Mouse (Mus musculus): ENCODE measurements around the gene Mta1. TPM values are rescaled to one million over a fixed set of nuclear protein-coding genes. Genes with fewer than 3 reads are reported as not detected.
A peak's percentile ranks its signal among the peaks of the same experiment; 100 is the strongest.

The Mta1 gene
- polyA plus RNA-seq, 1 experiment from 2014 or later = 13.4 TPM

DNA sequence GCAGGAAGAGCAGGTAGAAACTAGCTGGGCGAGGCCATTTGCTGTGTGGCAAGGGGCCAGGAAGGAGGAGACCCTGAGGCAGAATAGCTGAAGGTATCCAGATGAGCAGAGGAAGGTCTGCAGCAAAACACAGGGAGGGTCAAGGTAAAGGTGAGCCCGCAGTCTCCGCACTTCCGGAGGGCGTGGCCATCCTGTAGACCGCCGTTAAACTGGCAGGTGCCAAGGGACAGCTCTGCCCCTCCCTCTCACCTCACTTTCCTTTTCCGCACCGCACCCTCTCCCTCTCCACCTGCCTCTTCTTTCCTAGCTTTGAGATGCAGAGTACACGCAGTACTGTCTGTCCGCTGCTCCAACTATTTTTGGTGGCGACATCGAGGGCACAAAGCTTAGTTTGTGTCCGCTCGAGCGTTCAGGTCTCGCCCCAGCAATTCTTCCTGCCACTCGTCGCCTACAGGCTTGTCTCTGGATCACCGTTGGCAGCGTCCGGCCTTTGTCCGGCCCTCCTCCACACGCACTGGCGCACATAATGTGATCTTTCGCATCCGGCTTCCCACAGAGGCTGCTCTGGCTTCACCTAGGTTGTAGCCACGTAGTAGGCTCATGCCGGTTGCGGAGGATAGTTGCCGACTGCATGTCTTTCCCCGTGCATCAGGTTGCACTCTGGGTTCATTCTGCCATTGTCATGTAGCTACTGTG is 57.1 kb downstream of the Mta1 start:
- Histone ChIP-seq H3K4me1 (ENCODE audit: control insufficient read depth, insufficient read depth, low read depth, low read length) (peaks cover 23% of the 10 kb centered on the region), H3K27ac (ENCODE audit: low read depth, low read length) (peak overlapping the region; percentile 66), H3K27me3 (replicated peaks; ENCODE audit: control insufficient read depth, insufficient read depth, low read length) (peaks cover 19% of the 10 kb centered on the region), H3K9me3 (ENCODE audit: control insufficient read depth, low read length) (no peaks in the 10 kb centered on the region), H3K36me3 (ENCODE audit: control insufficient read depth, insufficient read depth, low read length) (no peaks in the 10 kb centered on the region), H3K4me3 (ENCODE audit: low read length) (peak overlapping the region; percentile 74), H3K9ac (ENCODE audit: low read depth, low read length) (peak overlapping the region; percentile 67), H3K4me2 (ENCODE audit: low read length) (peak overlapping the region; percentile 65)
- 3% methylated on average over 32 of the region's 32 CpGs for WGBS
- peak; percentile 2 for ATAC-seq

DNA sequence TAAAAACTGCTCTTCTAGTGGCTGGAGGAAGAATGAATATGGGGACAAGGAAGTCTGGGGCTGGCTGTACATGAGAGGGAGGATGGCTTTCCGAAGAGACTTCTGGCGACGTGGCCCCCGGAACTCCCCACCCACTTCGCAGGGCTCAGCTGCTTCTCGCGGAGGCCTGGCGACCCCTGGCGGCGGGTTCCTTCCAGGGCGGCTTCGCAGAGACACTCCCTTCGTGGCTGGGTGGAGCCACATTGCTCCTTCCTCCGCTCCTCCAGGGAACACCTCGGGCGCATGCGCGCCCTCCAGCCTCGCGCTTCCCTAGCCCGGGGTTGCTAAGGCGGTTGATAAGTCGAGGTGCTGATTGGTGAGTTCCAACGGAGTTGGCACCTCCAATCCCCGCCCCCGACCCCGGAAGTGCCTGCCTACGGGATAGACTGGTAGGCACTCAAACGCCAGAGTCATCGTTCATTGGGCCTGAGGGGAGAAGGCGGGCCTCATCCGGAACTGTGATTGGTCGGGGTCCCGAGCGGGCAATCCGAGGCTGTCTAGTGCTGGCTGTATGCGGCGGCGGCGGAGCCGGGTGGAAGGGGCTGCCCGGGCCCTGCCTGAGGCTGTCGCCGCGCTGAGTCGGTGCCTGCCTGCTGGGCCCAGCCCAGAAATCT is 57.9 kb downstream of the Mta1 start, which contains the start of gene Tedc1:
TSS of gene Tedc1 (plus strand) at position 535 of the 653 bp plus-strand sequence.
- Histone ChIP-seq H3K4me2 (ENCODE audit: low read length) (peak within 1 kb of the TSS; percentile 93), H3K27ac (ENCODE audit: low read depth, low read length) (peak within 1 kb of the TSS; percentile 66), H3K36me3 (ENCODE audit: control insufficient read depth, insufficient read depth, low read length) (no peaks in the 10 kb centered on the region), H3K9ac (ENCODE audit: low read depth, low read length) (peak within 1 kb of the TSS; percentile 67), H3K27me3 (replicated peaks; ENCODE audit: control insufficient read depth, insufficient read depth, low read length) (peaks cover 12% of the 10 kb centered on the region), H3K4me1 (ENCODE audit: control insufficient read depth, insufficient read depth, low read depth, low read length) (peaks cover 23% of the 10 kb centered on the region), H3K4me3 (ENCODE audit: low read length) (peak within 1 kb of the TSS; percentile 74), H3K9me3 (ENCODE audit: control insufficient read depth, low read length) (no peaks in the 10 kb centered on the region)
- 0% methylated on average over 40 of the region's 46 CpGs for WGBS
- peak; percentile 97 for ATAC-seq

DNA sequence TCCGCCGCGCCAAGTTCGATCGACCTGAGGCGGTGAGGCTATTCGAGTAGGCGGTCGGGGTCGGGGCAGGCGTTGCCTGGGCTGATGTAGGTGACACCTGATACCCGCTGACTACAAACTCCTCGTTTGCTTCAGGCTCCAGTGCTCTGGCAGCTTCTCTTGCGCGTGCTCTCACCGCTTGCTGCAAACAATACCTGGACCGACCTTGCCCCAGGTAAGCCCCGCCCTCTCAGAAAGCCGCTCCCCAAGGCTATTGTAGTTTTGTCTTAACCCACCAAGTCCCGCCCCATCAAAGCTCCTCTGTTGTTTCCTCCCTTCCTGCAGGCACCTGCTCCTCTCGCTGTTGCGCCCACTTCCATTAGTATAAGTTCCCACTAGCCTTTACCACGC is 58.5 kb downstream of the Mta1 start:
- Histone ChIP-seq H3K4me3 (ENCODE audit: low read length) (peak overlapping the region; percentile 74), H3K4me1 (ENCODE audit: control insufficient read depth, insufficient read depth, low read depth, low read length) (peaks cover 23% of the 10 kb centered on the region), H3K27ac (ENCODE audit: low read depth, low read length) (no peak overlapping the region), H3K36me3 (ENCODE audit: control insufficient read depth, insufficient read depth, low read length) (no peaks in the 10 kb centered on the region), H3K27me3 (replicated peaks; ENCODE audit: control insufficient read depth, insufficient read depth, low read length) (peaks cover 11% of the 10 kb centered on the region), H3K9me3 (ENCODE audit: control insufficient read depth, low read length) (no peaks in the 10 kb centered on the region), H3K4me2 (ENCODE audit: low read length) (peak overlapping the region; percentile 93), H3K9ac (ENCODE audit: low read depth, low read length) (peak overlapping the region; percentile 67)
- ATAC-seq = no peak
- WGBS = under 1% methylated on average over 16 of the region's 23 CpGs

DNA sequence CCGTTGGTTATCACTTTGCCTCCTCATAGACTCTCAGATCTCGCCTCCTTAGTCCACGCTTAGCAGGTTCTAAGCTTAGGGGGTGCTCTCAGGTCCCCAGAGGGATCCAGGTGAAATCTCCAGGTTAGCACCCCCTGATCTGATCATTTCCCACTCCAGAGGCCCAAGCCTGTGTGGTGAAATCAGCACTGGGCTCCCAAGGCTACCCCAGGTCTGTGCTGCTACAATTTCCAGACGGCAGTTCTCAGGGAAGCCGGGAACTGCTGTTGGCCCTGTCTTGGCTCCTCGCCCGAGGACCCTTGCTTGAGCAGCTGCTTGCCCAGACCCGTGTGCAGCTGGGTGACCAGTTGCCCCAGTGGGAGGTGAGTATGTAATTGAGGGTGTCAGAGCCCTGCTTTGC is 58.9 kb downstream of the Mta1 start:
- no peak for ATAC-seq
- Histone ChIP-seq H3K4me3 (ENCODE audit: low read length) (peak overlapping the region; percentile 74), H3K27me3 (replicated peaks; ENCODE audit: control insufficient read depth, insufficient read depth, low read length) (peaks cover 7% of the 10 kb centered on the region), H3K27ac (ENCODE audit: low read depth, low read length) (no peak overlapping the region), H3K9ac (ENCODE audit: low read depth, low read length) (peak overlapping the region; percentile 67; the same call in 1 of the 2 replicates), H3K9me3 (ENCODE audit: control insufficient read depth, low read length) (no peaks in the 10 kb centered on the region), H3K4me2 (ENCODE audit: low read length) (peak overlapping the region; percentile 93), H3K36me3 (ENCODE audit: control insufficient read depth, insufficient read depth, low read length) (no peaks in the 10 kb centered on the region), H3K4me1 (ENCODE audit: control insufficient read depth, insufficient read depth, low read depth, low read length) (peaks cover 18% of the 10 kb centered on the region)
- WGBS = 31% methylated on average over 8 of the region's 8 CpGs

GRCm38 (mm10) chr12:113157521-113157920 is 59.4 kb downstream of the Mta1 start:
- WGBS = 96% methylated on average over 8 of the region's 8 CpGs
- Histone ChIP-seq H3K9ac (ENCODE audit: low read depth, low read length) (no peak overlapping the region), H3K27me3 (replicated peaks; ENCODE audit: control insufficient read depth, insufficient read depth, low read length) (peaks cover 3% of the 10 kb centered on the region; the same call in 1 of the 2 replicates), H3K4me2 (ENCODE audit: low read length) (no peak overlapping the region; the same call in 1 of the 2 replicates), H3K9me3 (ENCODE audit: control insufficient read depth, low read length) (no peaks in the 10 kb centered on the region), H3K4me3 (ENCODE audit: low read length) (no peak overlapping the region), H3K4me1 (ENCODE audit: control insufficient read depth, insufficient read depth, low read depth, low read length) (peaks cover 17% of the 10 kb centered on the region), H3K27ac (ENCODE audit: low read depth, low read length) (no peak overlapping the region), H3K36me3 (ENCODE audit: control insufficient read depth, insufficient read depth, low read length) (no peaks in the 10 kb centered on the region)
- ATAC-seq = no peak

DNA sequence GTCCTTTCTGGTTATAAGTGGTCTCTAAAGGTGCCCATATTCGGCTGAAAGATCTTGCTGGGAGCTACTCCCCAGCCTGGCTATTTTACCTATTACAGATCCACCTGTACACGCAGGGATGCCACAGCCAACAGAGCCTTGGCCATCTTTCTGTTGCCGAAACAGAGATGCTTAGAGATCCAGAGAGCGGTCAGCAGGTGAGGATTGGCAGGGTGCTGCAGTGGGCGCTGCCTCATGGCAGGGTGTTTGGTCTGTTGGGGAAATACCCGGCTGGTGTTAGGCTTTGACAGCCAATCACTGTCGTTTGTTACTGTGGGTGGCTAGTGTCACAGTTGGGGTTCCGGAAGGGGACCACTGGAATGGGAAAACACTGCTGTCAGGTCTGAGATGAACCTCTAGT is 59.9 kb downstream of the Mta1 start:
- Histone ChIP-seq H3K4me2 (ENCODE audit: low read length) (no peak overlapping the region), H3K4me1 (ENCODE audit: control insufficient read depth, insufficient read depth, low read depth, low read length) (peaks cover 17% of the 10 kb centered on the region), H3K27me3 (replicated peaks; ENCODE audit: control insufficient read depth, insufficient read depth, low read length) (0 out of 2 replicates have a peak, but pooled peaks cover 3% of the 10 kb centered on the region), H3K4me3 (ENCODE audit: low read length) (no peak overlapping the region), H3K9ac (ENCODE audit: low read depth, low read length) (no peak overlapping the region), H3K9me3 (ENCODE audit: control insufficient read depth, low read length) (no peaks in the 10 kb centered on the region), H3K36me3 (ENCODE audit: control insufficient read depth, insufficient read depth, low read length) (no peaks in the 10 kb centered on the region), H3K27ac (ENCODE audit: low read depth, low read length) (no peak overlapping the region)
- 95% methylated on average over 8 of the region's 8 CpGs for whole genome bisulfite sequencing
- ATAC-seq = no peak

- ATAC-seq = peak; percentile 92
- H3K9me3 ChIP-seq (ENCODE audit: control insufficient read depth, low read length) = no peaks in the 10 kb centered on the region
- no peaks in the 10 kb centered on the region for H3K36me3 ChIP-seq (ENCODE audit: control insufficient read depth, insufficient read depth, low read length)
- no peaks in the 10 kb centered on the region for H3K4me1 ChIP-seq (ENCODE audit: control insufficient read depth, insufficient read depth, low read depth, low read length)
- no peaks in the 10 kb centered on the region for H3K27me3 ChIP-seq (replicated peaks; ENCODE audit: control insufficient read depth, insufficient read depth, low read length)
- H3K27ac ChIP-seq (ENCODE audit: low read depth, low read length) = peak overlapping the region; percentile 75
- no peak overlapping the region for H3K9ac ChIP-seq (ENCODE audit: low read depth, low read length)
- no peak overlapping the region for H3K4me2 ChIP-seq (ENCODE audit: low read length)
- H3K4me3 ChIP-seq (ENCODE audit: low read length) = no peak overlapping the region
- 48% methylated on average over 11 of the region's 11 CpGs for WGBS
Measured at GRCm38 (mm10) chr12:113163561-113164006, 65.5 kb downstream of the Mta1 start.

DNA sequence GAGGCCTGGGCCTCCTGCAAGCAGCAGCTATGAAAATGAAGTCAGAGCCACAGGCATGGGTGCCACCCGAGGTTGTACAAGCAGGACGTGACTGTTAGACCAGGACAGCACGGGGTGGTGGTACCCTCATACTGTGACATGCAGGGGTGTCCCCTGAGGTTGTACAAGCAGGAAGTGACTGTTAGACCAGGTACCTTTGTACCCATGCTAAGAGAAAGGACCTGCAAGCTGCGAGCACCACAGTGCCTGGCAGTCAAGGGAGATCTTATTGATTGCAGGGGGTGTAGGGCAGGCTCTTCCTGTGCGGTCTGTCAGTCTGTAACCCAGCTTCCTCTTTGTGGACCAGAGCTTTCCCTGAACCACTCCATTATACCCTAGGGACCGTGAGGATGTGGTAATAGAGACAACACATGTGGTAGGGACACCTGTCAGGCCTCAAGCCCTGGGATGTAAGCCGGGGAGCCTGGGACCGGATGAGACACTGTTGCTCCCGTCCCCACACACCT is 70.0 kb downstream of the Mta1 start:
- Histone ChIP-seq H3K9me3 (ENCODE audit: control insufficient read depth, low read length) (no peaks in the 10 kb centered on the region), H3K9ac (ENCODE audit: low read depth, low read length) (no peak overlapping the region), H3K27me3 (replicated peaks; ENCODE audit: control insufficient read depth, insufficient read depth, low read length) (no peaks in the 10 kb centered on the region), H3K4me3 (ENCODE audit: low read length) (no peak overlapping the region), H3K27ac (ENCODE audit: low read depth, low read length) (no peak overlapping the region), H3K36me3 (ENCODE audit: control insufficient read depth, insufficient read depth, low read length) (no peaks in the 10 kb centered on the region), H3K4me1 (ENCODE audit: control insufficient read depth, insufficient read depth, low read depth, low read length) (no peaks in the 10 kb centered on the region), H3K4me2 (ENCODE audit: low read length) (no peak overlapping the region)
- no peak for ATAC-seq
- WGBS = 88% methylated on average over 9 of the region's 9 CpGs
